ENCODE assay signal across 21 mouse cellular contexts in genomic region chr1:184704901-184705300, GRCm38 (mm10).
"Had no signal": no experiment of that assay in that cellular context is flagged by ENCODE, and none has a peak within 500 bp of the region (broad histone marks: within the 10 kb centered on the region; RNA-seq: fewer than 3 reads in every experiment).

No protein-coding gene starts in this region.

- DNase-seq: kidney, postnatal 25 days; layer of hippocampus, adult 9-11 months; liver; lung, adult 18-20 months; lung, postnatal 10 days; lung, postnatal 36 days; thymus, adult 18-20 months; thymus, postnatal 36 days had no signal

- H3K4me2 ChIP-seq: limb, embryonic 13.5 days; liver, embryonic 12.5 days; liver, embryonic 15.5 days; lung, embryonic 15.5 days; midbrain, embryonic 13.5 days; neural tube, embryonic 13.5 days had no signal

- ATAC-seq: liver, embryonic 12.5 days; midbrain, embryonic 13.5 days; midbrain, embryonic 16.5 days had no signal

- H3K27ac ChIP-seq: kidney, postnatal 0 days; layer of hippocampus, adult 2 months; limb, embryonic 10.5 days; limb, embryonic 13.5 days; liver, embryonic 12.5 days; liver, embryonic 15.5 days; lung, embryonic 15.5 days; midbrain, embryonic 10.5 days; midbrain, embryonic 13.5 days; neural tube, embryonic 13.5 days had no signal

- H3K9ac ChIP-seq: limb, embryonic 13.5 days; liver, embryonic 12.5 days; liver, embryonic 15.5 days; lung, embryonic 15.5 days; midbrain, embryonic 13.5 days; neural tube, embryonic 13.5 days had no signal

- H3K36me3 ChIP-seq: limb, embryonic 10.5 days; limb, embryonic 13.5 days; liver, embryonic 12.5 days; liver, embryonic 15.5 days; lung, embryonic 15.5 days; midbrain, embryonic 10.5 days; midbrain, embryonic 13.5 days; neural tube, embryonic 13.5 days had no signal

- H3K4me3 ChIP-seq: layer of hippocampus, adult 2 months; limb, embryonic 10.5 days; limb, embryonic 13.5 days; liver, embryonic 12.5 days; liver, embryonic 15.5 days; lung, embryonic 15.5 days; megakaryocyte, embryonic 14.5 days; midbrain, embryonic 10.5 days; midbrain, embryonic 13.5 days; myocyte; neural tube, embryonic 13.5 days had no signal

- H3K4me1 ChIP-seq: liver, embryonic 12.5 days; liver, embryonic 15.5 days; lung, embryonic 15.5 days; megakaryocyte, embryonic 14.5 days; midbrain, embryonic 10.5 days; midbrain, embryonic 13.5 days had no signal

- H3K9me3 ChIP-seq: limb, embryonic 10.5 days; limb, embryonic 13.5 days; liver, embryonic 12.5 days; liver, embryonic 15.5 days; lung, embryonic 15.5 days; midbrain, embryonic 10.5 days; midbrain, embryonic 13.5 days; neural tube, embryonic 13.5 days had no signal
